Mouse (Mus musculus): Measurements from ENCODE around the gene Strip1. TPM values are rescaled to one million over a fixed set of nuclear protein-coding genes. Genes with fewer than 3 reads are reported as not detected.

The Strip1 gene
- total RNA-seq, 1 experiment from 2014 or later, result 21.6 TPM

Other genes starting within 250 kb of the Strip1 start
- gene Kcnc4, start 172.1 kb downstream of the Strip1 start, total RNA-seq (2017), result not detected in 2 replicates
- gene Slc6a17, start 113.7 kb downstream of the Strip1 start, total RNA-seq (2017), result not detected in 2 replicates
- not detected in 2 replicates for gene Ubl4b, start 76.6 kb downstream of the Strip1 start, total RNA-seq (2017)
- gene Alx3, start 36.7 kb downstream of the Strip1 start, total RNA-seq (2017), result not detected in 2 replicates
- gene Gm10961, start 372 bp downstream of the Strip1 start, total RNA-seq (2017), result not detected in 2 replicates
- 79.1 and 95.6 TPM in 2 replicates for gene Ahcyl1, start 64.9 kb upstream of the Strip1 start, total RNA-seq (2017)
- 1.2 and 2.1 TPM in 2 replicates for gene Csf1, start 128.8 kb upstream of the Strip1 start, total RNA-seq (2017)
- not detected in 2 replicates for gene Eps8l3, start 245.5 kb upstream of the Strip1 start, total RNA-seq (2017)